Mouse (Mus musculus): ENCODE data around the gene Syt6.

GRCm38 (mm10) chr3:103649716-103650115 is 74.7 kb downstream of the Syt6 start:
- TF ChIP-seq CTCF (IDR thresholded peaks at IDR 0.05; ENCODE audit: low read depth, low read length) (no peak), TAL1 (conservative IDR thresholded peaks at IDR 0.05; ENCODE audit: low read depth, low read length) (no peak)

All from G1E (cell line).